Mouse (Mus musculus): ENCODE measurements at regions not wholly inside any gene's neighbourhood (a gene's known extent, or its start where the extent isn't known, plus 50 kb on each side); places are given as distances from the start of the nearest gene placed in this dataset.
"Not testable (repeated sequence)": the region's sequence is repeated elsewhere in the genome, so short reads cannot be mapped to it uniquely, and the experiment has no call there.

DNA sequence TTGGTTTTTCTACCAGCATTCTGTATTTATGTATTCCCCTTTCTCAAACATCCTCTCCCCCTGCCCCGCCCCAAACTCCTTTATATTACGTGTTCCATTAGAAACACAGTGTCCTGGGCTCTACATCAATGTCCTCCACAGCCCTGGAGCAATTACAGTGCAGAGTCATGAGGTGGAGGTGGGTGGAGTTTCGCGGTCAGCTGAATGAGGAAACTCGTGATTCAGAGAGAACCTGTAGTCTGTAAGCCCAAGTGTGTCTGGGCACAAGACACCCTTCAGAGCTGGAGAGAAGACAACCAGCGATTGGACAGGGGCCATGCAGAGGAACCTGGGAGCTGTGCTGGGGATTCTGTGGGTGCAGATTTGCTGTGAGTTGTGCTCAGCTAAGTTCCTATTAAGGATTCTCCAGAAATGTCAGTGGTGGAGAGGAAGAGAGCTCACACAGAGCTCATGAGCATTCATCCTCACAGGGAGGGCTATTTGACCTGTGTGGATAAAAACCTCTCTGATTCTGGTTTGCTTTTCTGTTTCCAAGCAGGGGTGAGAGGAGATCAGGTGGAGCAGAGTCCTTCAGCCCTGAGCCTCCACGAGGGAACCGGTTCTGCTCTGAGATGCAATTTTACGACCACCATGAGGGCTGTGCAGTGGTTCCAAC is 570.4 kb downstream of the Dad1 start:
- peak; percentile 54 for ATAC-seq

DNA sequence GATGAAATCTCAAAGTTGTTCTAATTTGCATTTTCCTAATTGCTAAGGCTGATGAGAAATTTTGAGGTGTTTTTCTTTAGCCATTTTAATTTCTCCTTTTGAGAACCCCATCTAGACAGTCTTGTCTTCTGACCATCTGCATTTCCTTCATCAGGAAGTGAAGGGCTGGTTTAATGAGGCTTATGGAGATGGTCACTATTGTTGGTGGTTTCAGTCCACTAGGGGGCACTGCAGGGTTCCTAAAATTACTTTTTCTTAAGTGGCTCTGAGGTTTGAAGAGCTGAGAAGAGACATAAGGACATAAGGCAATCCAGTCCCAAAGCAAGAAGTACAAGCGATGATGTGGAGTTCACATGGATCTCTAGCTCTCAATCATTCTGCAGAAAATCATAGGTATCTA is 571.2 kb downstream of the Dad1 start:
- not testable (repeated sequence) for ATAC-seq

DNA sequence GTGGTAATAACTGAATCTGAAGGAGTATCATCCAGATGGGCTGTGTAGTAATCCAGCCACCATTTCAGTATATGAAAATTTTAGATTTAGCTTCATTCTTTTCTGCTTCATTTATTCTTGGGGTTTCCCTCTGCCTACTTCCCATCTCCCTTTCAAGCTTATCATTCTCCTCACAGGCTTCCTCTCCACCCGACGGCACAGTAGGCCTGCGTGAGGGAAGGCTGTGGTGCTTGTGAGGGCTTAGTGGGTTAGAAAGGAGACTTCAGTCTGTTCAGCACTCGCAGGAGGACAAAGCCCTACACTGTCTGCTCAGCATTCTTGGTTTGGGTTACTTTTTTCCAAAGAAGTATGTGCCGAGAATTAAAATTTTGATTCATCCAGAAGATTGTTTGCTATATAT is 572.6 kb downstream of the Dad1 start:
- not testable (repeated sequence) for ATAC-seq

DNA sequence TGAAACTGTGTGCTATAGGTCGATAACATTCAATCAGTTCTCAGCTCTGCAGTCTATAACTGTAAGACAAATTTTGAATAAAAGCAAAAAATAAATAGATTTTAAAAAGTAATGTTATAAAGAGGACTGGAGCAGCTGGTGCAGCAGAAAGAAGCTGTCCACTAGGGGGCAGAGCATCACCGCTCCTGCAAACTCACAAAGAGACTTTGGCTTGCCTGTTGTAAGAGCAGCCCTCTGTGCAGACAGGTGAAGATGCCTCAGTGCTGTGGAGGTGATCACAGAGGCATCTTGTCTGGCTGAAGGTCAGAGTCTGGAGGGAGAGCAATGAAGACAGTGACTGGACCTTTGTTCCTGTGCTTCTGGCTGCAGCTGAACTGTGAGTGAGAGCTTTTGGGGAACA is 588.2 kb downstream of the Dad1 start:
- ATAC-seq, result not testable (repeated sequence)

DNA sequence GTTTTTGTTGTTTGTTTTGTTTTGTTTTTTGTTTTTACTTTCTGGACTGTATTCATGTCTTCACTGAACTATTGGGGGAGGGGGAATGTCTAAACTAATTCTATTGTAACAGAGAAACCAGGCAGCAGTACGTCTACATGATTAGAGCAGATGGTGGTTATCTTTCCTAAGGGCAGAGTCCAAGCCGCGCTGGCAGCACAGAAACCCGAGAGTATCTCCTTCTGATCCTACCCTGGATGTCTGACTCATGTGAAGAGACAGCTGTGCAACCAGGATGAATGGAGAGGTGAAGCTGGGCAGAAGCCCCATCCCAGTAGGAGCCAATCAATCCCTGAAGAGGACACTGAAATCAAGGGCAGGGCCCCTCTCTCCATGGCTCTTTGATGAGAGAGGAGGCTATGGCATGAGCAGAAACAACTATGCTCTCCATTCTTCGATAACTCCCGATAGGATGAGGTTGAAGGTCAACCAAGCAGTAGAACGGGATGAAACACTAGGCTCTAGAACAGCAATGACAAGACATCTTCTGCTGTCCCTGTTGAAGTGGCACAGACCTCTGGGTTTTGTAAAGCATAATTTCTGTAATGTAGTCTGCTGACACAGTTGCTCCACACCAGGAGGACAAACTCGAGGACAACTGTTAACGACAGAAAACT is 591.1 kb downstream of the Dad1 start:
- not testable (repeated sequence) for ATAC-seq

DNA sequence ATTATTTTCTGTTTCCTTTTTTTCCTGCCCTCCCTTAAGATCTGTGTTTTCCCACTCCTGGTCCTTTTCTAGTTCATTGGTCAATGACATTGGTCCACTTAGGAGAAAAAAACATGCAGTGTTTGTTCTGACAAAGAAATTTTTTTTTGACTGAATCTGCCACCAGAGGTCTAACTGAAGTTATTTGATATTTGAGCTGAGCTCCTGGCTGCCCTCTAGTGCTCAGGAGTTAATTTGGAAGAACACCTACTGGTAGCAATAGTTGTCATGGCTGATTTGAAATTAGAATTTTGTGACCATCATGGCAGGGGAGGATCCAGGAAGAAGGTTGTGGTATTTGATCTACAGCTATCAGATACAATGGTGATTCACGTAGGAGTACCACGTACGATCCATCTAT is 599.2 kb downstream of the Dad1 start:
- not testable (repeated sequence) for ATAC-seq

DNA sequence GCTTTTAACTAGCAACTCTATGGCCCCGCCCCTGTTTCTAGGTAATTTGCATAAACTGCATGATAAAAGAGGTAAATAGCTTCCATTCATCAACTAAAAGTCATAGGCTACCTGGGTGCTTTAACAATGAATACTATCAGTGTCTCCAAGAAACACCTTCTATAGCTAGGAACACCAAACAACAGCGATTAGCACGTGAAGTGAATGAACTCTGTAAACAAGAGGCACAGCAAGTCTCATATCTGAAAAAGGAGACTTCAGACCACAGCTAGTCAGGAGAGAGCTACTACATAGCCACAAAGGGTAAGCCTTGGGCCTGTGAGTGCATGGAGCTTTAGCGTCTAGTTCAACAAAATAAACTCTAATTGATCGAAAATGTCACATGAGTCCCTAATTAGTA is 602.8 kb downstream of the Dad1 start:
- ATAC-seq, result not testable (repeated sequence)

DNA sequence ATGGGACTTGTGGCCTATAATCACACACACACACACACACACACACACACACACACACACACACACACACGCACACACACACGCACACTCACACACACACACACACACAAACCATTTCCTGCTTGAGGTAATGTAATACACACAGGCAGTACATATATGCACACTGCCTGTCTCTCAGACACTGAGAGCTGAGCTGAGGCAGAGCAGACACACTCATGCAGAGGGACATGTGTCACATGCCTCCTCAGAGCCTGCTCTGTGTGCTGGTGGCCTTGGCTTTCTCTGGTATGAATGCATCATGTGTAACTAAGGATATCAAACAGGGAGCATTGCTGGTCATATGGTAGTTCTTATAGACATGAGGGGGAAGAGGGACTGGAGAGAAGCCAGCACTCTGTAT is 604.7 kb downstream of the Dad1 start:
- ATAC-seq, result peak; percentile 32

DNA sequence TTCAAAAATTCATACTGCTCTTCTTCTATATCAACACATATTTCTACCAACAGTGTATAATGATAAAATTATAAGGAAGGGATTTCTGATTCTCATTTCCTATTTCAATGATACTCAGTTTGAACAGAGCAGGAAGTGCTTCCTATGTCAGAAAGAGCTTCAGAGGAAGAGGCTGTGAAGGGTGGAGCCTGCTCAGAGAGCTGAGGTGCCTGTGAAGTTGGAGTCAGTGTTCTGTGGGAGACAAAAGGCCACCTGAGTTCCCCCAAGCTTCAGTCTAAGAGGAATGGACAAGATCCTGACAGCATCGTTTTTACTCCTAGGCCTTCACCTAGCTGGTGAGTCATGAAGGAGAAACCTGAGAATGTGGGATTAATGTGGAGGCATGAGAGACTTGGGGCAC is 613.5 kb downstream of the Dad1 start:
- not testable (repeated sequence) for ATAC-seq

DNA sequence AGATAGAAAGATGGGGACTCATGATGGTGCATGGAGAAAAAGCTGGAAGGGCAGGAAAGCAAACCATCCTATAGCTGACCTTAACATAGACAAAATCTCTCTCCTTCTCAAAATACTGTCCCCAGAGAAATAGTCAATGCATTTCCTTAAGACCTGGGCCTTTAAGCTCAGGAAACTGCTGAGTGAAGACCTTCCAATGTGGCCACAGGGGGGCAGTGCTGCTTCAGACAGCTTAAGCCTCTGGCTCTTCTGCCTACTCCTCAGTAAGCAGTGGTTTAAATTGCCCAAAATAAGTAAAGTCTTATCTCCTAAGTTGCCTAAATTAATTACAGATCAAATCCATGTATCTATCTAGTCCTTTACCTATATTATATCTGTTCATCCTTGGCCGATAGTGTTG is 616.2 kb downstream of the Dad1 start:
- ATAC-seq, result not testable (repeated sequence)

DNA sequence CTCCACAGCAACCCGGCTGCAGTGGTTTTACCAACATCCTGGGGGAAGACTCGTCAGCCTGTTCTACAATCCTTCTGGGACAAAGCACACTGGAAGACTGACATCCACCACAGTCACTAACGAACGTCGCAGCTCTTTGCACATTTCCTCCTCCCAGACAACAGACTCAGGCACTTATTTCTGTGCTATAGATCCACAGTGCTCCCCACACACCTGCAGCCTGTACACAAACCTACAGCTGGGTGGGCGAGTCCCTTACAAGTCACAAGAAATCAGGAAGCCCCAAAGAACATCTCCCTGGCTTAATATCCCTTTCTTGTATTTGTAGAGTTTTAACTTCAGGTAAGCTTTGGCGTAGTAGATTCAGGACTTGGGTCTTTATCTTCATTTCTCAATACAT is 618.7 kb downstream of the Dad1 start:
- ATAC-seq, result not testable (repeated sequence)

DNA sequence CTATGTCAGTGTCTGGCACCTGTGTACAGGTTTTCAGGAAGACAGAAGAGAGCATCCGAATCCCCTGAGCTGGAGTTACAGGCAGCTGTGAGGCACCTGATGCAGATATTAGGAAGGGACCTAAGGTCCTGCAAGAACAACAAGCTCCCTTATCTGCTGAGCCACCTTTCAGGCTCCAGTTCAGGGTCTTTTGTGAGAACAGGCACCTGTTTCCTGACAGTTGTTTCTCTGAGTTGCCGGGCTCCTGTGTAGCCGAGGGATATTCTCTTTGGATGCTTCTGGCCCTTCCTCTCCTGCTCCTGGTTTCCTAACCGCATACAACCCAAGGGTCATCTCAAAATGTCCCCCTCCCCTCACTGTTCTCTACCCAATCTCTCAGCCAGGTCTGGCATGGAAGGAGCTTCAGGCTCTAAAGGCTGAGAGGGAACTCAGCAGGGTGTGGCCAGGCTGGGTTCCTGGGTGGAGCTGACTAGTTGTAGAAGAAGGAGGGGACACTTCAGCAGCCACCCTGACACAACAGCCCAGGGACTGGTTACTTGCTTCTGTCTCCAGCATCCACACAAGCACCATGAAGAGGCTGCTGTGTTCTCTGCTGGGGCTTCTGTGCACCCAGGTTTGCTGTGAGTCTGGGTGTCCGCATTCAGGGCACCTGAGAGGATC is 619.5 kb downstream of the Dad1 start:
- not testable (repeated sequence) for ATAC-seq

DNA sequence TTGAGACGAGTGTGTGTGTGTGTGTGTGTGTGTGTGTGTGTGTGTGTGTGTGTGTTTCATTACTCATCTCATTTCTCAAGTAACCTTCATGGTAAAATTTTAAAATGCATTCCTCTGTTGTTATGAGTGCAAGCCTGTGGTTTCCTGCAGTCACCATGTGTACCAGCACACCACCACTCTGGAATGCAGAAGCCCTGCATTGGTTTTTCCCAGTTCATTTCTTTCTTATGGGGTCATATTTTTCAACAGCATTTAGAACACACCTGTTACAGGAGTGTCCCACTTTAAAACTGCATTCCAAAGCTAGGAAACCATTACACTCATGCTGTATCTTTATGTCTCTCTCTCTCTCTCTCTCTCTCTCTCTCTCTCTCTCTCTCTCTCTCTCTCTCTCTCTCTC is 620.2 kb downstream of the Dad1 start:
- not testable (repeated sequence) for ATAC-seq

DNA sequence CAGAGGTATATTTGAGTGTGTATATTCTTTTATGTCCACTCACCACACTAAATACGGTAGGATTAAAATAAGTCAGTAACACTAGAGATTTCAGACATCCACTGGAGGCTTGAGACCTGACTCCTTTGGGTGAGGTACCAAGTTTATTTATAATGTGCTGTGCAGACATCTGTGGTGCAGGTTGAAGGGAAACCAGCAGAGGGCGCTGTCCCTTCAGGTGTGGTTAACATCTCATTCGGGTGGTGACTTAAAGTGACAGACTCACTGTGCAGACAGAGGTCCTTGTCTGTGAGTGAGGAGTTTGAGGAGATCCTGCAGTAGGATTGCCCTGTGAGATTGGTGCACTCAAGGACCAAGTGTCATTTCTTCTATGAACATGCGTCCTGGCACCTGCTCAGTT is 632.5 kb downstream of the Dad1 start:
- ATAC-seq, result not testable (repeated sequence)

DNA sequence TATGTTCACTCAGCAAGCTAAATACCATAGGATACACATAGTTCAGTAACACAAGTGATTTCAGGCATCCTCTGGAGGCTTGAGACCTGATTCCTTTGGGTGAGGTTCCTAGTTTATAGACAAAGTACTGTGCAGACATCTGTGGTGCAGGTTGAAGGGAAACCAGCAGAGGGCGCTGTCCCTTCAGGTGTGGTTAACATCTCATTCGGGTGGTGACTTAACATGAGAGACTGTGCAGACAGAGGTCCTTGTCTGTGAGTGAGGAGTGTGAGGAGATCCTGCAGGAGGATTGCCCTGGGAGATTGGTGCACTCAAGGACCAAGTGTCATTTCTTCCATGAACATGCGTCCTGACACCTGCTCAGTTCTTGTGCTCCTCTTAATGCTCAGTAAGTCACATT is 637.8 kb downstream of the Dad1 start:
- not testable (repeated sequence) for ATAC-seq

DNA sequence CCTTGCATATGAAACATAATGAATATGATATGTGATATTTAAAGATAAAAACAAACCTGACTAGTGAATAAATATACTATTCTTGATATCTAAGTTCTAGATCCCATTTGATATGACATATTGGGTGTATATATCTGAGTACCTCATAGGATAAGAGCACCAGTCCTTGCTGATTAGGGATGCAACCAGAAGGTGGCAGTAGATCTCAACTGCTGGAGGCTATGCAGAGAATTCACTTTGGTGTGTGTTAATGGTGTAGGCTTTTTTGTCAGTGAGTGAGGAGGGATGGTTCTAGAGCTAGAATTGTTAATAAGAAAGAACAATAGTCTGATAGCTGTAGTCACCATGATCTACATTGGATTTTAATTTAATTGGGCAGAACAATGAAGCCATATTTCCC is 639.6 kb downstream of the Dad1 start:
- ATAC-seq, result no peak

DNA sequence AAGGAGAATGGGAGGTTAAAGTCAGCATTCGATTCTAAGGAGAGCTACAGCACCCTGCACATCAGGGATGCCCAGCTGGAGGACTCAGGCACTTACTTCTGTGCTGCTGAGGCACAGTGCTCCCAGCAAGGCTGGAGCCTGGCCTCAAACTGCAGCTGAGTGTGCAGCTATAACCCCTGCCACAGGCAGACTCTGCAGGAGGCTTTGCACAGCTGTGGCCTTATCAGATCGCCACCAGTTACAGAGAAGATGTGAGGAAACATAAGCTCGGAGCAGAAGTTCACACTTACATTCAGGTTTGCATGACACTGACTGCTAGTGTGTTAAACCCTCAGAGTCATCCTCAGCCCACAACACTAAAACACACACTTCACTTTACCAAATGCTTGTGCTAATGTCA is 654.6 kb downstream of the Dad1 start:
- ATAC-seq, result not testable (repeated sequence)

DNA sequence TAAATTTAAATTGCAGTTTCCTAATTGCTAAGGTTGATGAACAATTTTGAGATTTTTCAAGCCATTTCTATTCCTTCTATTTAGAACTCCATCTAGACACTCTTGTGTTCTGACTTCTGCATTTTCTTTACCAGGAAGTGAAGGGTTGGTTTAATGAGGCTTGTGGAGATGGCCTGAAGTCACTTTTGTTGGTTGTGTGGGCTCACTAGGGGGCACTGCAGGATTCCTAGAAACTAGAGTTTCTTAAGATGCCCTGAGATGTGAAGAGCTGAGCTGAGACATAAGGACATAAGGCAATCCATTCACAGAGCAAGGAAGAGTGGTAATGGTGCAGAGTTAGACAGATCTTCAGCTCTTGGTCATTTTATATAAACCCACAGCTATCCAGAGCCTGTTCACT is 656.6 kb downstream of the Dad1 start:
- ATAC-seq, result not testable (repeated sequence)

DNA sequence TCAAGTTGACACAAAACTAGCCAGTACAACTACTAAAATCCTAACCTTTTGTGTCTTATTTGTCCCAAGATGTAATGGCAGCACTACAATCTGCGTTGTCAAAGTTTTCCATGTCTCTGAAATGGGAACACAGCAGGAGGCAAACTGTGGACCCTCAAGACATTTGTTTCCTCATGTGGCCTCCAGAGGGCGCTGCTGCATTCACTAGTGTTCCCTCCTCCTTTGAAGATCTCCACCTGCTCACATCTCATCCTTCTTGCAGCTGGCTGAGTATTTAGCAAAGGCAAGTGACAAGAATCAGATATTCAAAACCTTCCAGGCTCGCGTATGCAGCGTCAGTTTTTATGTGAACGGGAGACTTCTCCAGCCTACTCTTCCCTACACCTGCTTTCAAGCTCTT is 663.3 kb downstream of the Dad1 start:
- not testable (repeated sequence) for ATAC-seq

DNA sequence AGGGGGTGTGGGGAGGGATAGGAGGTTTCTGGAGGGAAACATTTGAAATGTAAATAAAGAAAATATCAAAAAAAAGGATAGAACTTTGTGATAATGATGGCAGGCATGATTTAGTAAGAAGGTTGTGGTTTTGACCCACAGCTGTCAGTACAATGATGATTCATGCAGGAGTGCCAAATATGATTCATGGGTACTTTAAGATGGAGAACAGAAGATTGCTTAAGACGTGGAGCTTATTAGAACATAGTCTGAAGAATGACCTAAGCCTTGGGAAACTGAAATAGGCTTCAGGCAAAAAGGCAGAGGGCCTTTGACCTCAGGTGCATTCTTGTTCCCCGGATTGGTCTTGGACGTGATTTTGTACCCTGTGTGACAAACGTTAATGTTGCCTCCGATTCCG is 671.4 kb downstream of the Dad1 start:
- ATAC-seq, result not testable (repeated sequence)

DNA sequence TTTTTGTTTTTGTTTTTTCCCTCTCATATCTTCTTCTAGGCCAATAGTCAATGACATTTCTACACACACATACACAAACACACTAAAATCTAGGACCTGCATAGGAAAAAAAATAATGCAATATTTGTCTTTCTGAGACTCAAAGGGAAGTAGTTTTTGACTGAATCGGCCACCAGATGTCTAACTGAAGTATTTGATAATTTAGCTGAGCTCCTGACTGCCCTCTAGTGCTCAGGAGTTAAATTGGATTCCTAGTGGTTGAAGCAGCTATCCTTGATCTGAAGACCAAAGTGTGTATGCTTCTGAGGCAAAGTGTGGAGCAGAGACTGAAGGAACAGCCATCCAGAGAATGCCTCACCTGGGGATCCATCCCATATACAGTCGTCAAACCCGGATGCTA is 672.2 kb downstream of the Dad1 start:
- ATAC-seq, result not testable (repeated sequence)

DNA sequence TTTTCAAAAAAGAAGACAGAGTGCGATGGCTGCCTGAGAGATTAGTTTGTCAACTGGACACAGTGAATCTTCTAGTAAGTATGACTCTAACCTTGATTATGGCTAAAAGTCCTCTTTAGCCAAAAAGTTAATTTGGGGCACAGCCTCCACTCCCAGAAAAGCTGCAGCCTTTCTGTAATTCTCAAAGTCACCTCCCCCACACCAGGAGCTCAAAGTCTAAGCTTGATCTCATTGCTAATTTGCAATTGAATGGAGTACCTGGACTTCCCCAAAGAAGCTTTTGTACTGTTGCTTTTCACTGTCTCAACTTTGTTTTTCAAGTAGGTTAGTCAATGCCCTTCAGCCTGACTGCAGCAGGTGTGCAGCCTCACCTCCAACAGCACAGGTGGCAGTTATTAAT is 677.0 kb downstream of the Dad1 start:
- not testable (repeated sequence) for ATAC-seq

DNA sequence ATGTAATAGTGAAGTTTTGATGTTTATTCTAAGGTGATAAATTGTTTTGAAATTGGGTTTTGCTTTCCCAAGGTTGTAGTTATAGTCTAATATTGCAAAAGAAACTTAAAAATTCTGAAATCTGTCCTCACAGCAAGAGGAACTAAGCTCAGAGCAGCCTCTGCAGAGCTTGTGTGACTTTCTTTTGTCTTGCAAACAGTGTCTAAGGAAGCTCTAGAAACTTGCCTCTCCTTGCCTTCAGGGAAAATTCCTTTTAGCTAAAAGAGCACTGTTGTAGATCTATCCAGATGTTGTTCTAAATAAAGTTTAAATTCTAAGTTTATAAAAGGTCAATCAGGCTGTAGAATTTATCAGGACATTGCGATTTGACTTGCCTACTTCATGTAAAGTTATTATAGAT is 681.2 kb downstream of the Dad1 start:
- ATAC-seq, result not testable (repeated sequence)

DNA sequence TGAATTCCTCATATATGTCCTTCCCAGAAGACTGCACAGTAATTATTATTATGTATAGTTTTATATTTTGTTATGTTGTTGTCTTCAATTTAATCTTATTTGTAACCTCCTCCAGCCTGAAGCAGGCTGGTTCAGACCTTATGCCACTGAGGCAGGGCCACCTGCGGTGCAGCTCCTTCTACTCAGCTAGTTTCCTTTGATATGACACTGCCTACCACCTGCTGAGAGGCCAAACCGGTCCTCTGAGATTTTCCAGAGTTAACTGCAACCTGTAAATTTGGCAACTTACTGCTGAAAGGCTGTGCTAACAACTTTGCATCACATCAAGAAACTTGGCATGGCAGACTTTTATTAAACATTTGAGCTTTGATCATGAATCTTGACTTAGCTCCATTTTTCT is 691.3 kb downstream of the Dad1 start:
- no peak for ATAC-seq
